Mouse (Mus musculus) lung, postnatal 0 days (tissue): Measurements from ENCODE around the gene Gramd2. TPM values are rescaled to one million over a fixed set of nuclear protein-coding genes. Genes with fewer than 3 reads are reported as not detected.

Source experiments
- ATAC-seq: fragments of 200-750 bp; cut with Nextera tagmentation; 2 replicates; pipeline ENCODE4 v1.8.0; 2017; ENCODE audit warnings: moderate library complexity
- DNase-seq: peaks from one replicate; pipeline ENCODE4 v3.0.0-alpha.2; 2016; ENCODE audit warnings: low spot score
- H3K27ac ChIP-seq: fragments of 300-500 bp; sonication (generic); 2 replicates; pipeline ENCODE4 v1.5.1; 2014; ENCODE audit warnings: antibody characterized with exemption, mild to moderate bottlenecking, low read length, mixed read lengths
- H3K27me3 ChIP-seq: fragments of 300-500 bp; sonication (generic); replicated peaks from 2 replicates; pipeline ENCODE4 v1.6.1; 2014; ENCODE audit warnings: low read length, mixed read lengths; ENCODE audit not compliant: insufficient read depth
- H3K36me3 ChIP-seq: fragments of 300-500 bp; sonication (generic); 2 replicates; pipeline ENCODE4 v1.6.1; 2014; ENCODE audit warnings: low read length, mixed read lengths; ENCODE audit not compliant: insufficient read depth
- H3K4me1 ChIP-seq: fragments of 300-500 bp; sonication (generic); 2 replicates; pipeline ENCODE4 v1.6.1; 2014; ENCODE audit warnings: antibody characterized with exemption, low read depth, low read length, mixed read lengths; ENCODE audit not compliant: insufficient read depth
- H3K4me2 ChIP-seq: fragments of 300-500 bp; sonication (generic); replicated peaks from 2 replicates; pipeline ENCODE4 v1.6.1; 2014; ENCODE audit warnings: low read depth, mild to moderate bottlenecking, low read length, moderate library complexity, mixed read lengths
- H3K4me3 ChIP-seq: fragments of 300-500 bp; sonication (generic); 2 replicates; pipeline ENCODE4 v1.5.1; 2014; ENCODE audit warnings: low read depth, low read length
- H3K9ac ChIP-seq: fragments of 300-500 bp; sonication (generic); replicated peaks from 2 replicates; pipeline ENCODE4 v1.6.1; 2014; ENCODE audit warnings: low read depth, mild to moderate bottlenecking
- H3K9me3 ChIP-seq: fragments of 300-500 bp; sonication (generic); 2 replicates; pipeline ENCODE4 v1.6.1; 2016; ENCODE audit warnings: low read length, mixed read lengths
- CTCF ChIP-seq: IDR thresholded peaks from 2 replicates; pipeline ENCODE4 v1.5.1; 2016; ENCODE audit warnings: antibody characterized with exemption, mild to moderate bottlenecking
- EP300 ChIP-seq: IDR thresholded peaks from 2 replicates; pipeline ENCODE4 v1.6.1; 2016; ENCODE audit warnings: antibody characterized with exemption, mild to moderate bottlenecking, control low read depth
- WGBS: fragments of 180-500 bp; shearing (Covaris S2); extraction: QIAGEN DNeasy Blood & Tissue Kit; methylation state at CpG from one replicate; pipeline ENCODE4 v1.1.7; 2014; 5-methylcytosine and 5-hydroxymethylcytosine counted together
- polyA plus RNA-seq: library from polyadenylated mRNA; unstranded; fragments of >200 nt; fragmentation: Nextera tagmentation; extraction: Ambion mirVana; gene quantifications from 2 replicates; pipeline ENCODE4 v1.2.1, GENCODE M21; 2015

The Gramd2 gene
- polyA plus RNA-seq, 1 experiment from 2014 or later, result 95.2 TPM

GRCm38 (mm10) chr9:59723096-59723657, 43.2 kb downstream of the Gramd2 start:
- DNase-seq, result peak; percentile 95
- ATAC-seq, result peak; percentile 59
- WGBS, result 9% methylated on average over 10 of the region's 10 CpGs
- H3K4me3 ChIP-seq, result no peak overlapping the region
- TF ChIP-seq CTCF (peak; percentile 93), EP300 (0 out of 2 replicates have a peak, but pooled peaks have one; percentile 23)
- no peaks in the 10 kb centered on the region for H3K9me3 ChIP-seq
- H3K36me3 ChIP-seq, result no peaks in the 10 kb centered on the region
- no peaks in the 10 kb centered on the region for H3K27me3 ChIP-seq
- H3K4me2 ChIP-seq, result peak overlapping the region; percentile 43
- peak overlapping the region; percentile 60 for H3K27ac ChIP-seq
- no peak overlapping the region for H3K9ac ChIP-seq
- peaks cover 3% of the 10 kb centered on the region; the same call in 1 of the 2 replicates for H3K4me1 ChIP-seq

- Histone ChIP-seq H3K4me1 (peaks cover 3% of the 10 kb centered on the region; the same call in 1 of the 2 replicates), H3K9ac (no peak overlapping the region), H3K4me2 (no peak overlapping the region), H3K36me3 (no peaks in the 10 kb centered on the region), H3K27ac (peak overlapping the region; percentile 60; the same call in 1 of the 2 replicates), H3K4me3 (no peak overlapping the region), H3K27me3 (no peaks in the 10 kb centered on the region), H3K9me3 (no peaks in the 10 kb centered on the region)
- TF ChIP-seq EP300 (peak; percentile 58; the same call in 1 of the 2 replicates), CTCF (no peak)
- WGBS, result 35% methylated on average over 8 of the region's 8 CpGs
- DNase-seq (peak; percentile 61), ATAC-seq (peak; percentile 75)
Observed at GRCm38 (mm10) chr9:59723791-59724442, 44.0 kb downstream of the Gramd2 start.

- no peak overlapping the region for H3K4me3 ChIP-seq
- H3K4me2 ChIP-seq, result no peak overlapping the region
- TF ChIP-seq EP300 (no peak), CTCF (no peak)
- DNase-seq, result peak; percentile 47
- peaks cover 3% of the 10 kb centered on the region; the same call in 1 of the 2 replicates for H3K4me1 ChIP-seq
- no peaks in the 10 kb centered on the region for H3K36me3 ChIP-seq
- no peak overlapping the region for H3K9ac ChIP-seq
- H3K27ac ChIP-seq, result no peak overlapping the region
- WGBS, result 49% methylated on average over 10 of the region's 10 CpGs
- H3K27me3 ChIP-seq, result no peaks in the 10 kb centered on the region
- H3K9me3 ChIP-seq, result no peaks in the 10 kb centered on the region
- ATAC-seq, result no peak
Observed at GRCm38 (mm10) chr9:59725515-59725914, 45.6 kb downstream of the Gramd2 start.

- H3K36me3 ChIP-seq, result no peaks in the 10 kb centered on the region
- TF ChIP-seq CTCF (no peak), EP300 (no peak)
- no peak overlapping the region for H3K27ac ChIP-seq
- H3K9ac ChIP-seq, result no peak overlapping the region
- ATAC-seq (no peak), DNase-seq (no peak)
- H3K4me1 ChIP-seq, result peaks cover 4% of the 10 kb centered on the region; the same call in 1 of the 2 replicates
- no peaks in the 10 kb centered on the region for H3K27me3 ChIP-seq
- no peak overlapping the region for H3K4me2 ChIP-seq
- no peak overlapping the region for H3K4me3 ChIP-seq
- 64% methylated on average over 11 of the region's 11 CpGs for WGBS
- no peaks in the 10 kb centered on the region for H3K9me3 ChIP-seq
Observed at GRCm38 (mm10) chr9:59727569-59728286, 47.8 kb downstream of the Gramd2 start.

- Histone ChIP-seq H3K4me1 (peaks cover 5% of the 10 kb centered on the region; the same call in 1 of the 2 replicates), H3K9ac (no peak overlapping the region), H3K9me3 (no peaks in the 10 kb centered on the region), H3K27me3 (no peaks in the 10 kb centered on the region), H3K27ac (no peak overlapping the region), H3K4me3 (no peak overlapping the region), H3K36me3 (no peaks in the 10 kb centered on the region), H3K4me2 (no peak overlapping the region)
- 79% methylated on average over 5 of the region's 5 CpGs for WGBS
- ATAC-seq (no peak), DNase-seq (no peak)
- TF ChIP-seq CTCF (no peak), EP300 (no peak)
Observed at GRCm38 (mm10) chr9:59731136-59731535, 51.2 kb downstream of the Gramd2 start.

GRCm38 (mm10) chr9:59733075-59733474, 53.1 kb downstream of the Gramd2 start:
- Histone ChIP-seq H3K4me2 (no peak overlapping the region), H3K9me3 (no peaks in the 10 kb centered on the region), H3K4me1 (peaks cover 5% of the 10 kb centered on the region; the same call in 1 of the 2 replicates), H3K27ac (peak overlapping the region; percentile 15; the same call in 1 of the 2 replicates), H3K36me3 (no peaks in the 10 kb centered on the region), H3K9ac (no peak overlapping the region), H3K4me3 (no peak overlapping the region), H3K27me3 (no peaks in the 10 kb centered on the region)
- ATAC-seq (peak; percentile 37), DNase-seq (peak; percentile 37)
- TF ChIP-seq CTCF (no peak), EP300 (no peak)
- WGBS, result 48% methylated on average over 6 of the region's 6 CpGs
